Mouse (Mus musculus) brain, adult 10 weeks (tissue): ENCODE data around the gene Slc22a4. TPM values are rescaled to one million over a fixed set of nuclear protein-coding genes. Genes with fewer than 3 reads are reported as not detected.

Experiments used
- polyA plus RNA-seq: library from polyadenylated mRNA; stranded (reverse); fragments of 350-450 nt; fragmentation: Illumina TruSeq; extraction: RNeasy Lipid Tissue Mini Kit (QIAGEN cat#74804); gene quantifications from one replicate; pipeline ENCODE4 v1.2.3, GENCODE M21; 2015; ENCODE audit warnings: low read depth, low replicate concordance

Slc22a4 gene
- 12.8 TPM for polyA plus RNA-seq

GRCm38 (mm10) chr11:54028044-54028951 lies at the start of gene Slc22a4:
Gene Slc22a4 (minus strand): TSS chr11:54028090.

DNA sequence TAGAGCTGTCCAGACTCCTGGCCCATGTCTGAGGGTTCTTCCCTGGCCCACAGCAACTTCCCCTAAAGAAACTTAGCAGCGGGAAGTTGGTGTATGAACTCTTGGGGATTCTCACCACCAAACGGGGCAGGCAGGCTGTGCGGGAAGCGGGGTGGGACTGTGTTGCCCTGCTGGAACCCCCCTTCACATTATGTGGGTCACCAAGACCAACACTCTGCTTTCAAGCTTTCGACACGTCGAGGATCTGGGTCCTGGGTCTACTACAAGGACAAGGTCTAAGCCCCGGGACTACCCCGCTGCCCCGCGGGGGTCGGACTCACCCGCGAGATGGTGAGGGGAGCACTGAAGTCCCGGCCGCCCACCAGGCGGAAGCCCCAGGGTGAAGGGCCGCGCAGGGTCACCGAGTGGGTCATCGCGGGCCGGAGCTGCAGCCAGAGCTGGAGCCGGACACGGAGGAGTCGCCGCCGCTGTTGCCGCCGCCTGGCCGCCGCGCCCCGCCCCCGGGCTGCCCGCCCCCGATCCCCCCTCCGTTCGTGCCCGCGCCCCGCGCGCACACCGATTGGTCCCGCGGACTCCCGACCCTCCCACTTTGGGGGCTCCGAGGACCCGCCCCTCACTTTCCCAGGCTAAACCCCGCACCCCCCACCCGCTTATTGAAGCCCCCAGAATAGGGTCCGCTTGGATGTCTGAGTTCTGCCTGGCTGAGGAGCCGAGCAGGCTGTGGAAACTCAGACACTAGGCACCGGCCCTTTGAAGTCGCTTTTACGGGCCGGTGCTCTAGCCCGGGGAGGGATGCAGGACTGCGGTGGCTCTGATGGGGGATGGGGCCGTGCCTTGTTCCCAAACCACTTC lies 40.9 kb upstream of the Slc22a4 start, which contains the start of gene Pdlim4:
Gene Pdlim4, minus strand, starts transcription at position 495 of the 852 bp plus-strand sequence.

DNA sequence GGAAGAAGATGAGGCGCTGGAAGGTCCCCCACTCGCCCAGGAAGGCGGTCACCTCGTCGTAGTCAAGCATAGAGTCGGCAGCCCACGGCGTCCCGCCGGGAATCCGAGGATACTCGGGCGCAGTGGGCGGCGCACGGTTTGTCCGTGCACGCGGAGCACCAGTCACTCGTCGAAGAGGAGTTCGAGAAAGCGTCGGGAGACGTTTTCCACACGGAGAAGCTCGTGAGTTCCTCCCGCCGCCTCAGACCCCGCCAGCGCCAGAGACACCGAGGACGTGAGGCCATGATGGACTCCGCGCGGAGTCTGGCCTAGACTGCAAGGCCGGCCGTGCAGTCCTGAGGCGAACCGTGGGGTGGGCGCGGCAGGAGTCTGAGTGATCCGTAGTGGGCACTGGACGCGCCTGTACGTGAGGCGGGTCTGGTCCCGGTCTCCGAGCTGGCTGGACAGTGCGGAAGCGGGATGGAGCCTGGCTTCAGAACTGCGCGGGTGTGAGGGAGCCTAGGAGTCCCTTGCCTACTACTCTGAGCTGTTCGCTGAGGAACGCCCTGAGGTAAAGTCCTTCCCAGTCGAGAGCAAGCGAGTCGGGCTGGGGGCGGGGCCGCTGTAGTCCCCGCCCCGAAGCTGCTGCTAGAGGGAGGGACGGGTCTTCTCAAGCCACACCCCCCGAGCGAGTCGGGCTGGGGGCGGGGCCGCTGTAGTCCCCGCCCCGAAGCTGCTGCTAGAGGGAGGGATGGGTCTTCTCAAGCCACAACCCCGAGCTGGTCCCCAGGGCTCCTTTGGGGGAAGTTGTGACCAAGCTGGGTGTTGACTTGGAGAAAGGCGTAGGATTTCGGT lies 47.9 kb downstream of the Slc22a4 start, which contains the start of gene Slc22a21:
Gene Slc22a21, minus strand, starts transcription at position 545 of the 834 bp plus-strand sequence.

Other genes starting within 250 kb of the Slc22a4 start
- 2.8 TPM for gene Gm12216, start 168.8 kb downstream of the Slc22a4 start, polyA plus RNA-seq
- 9.6 TPM for gene Slc22a5, start 136.4 kb downstream of the Slc22a4 start, polyA plus RNA-seq
- 1.2 TPM for gene Slc22a21, start 47.8 kb downstream of the Slc22a4 start, polyA plus RNA-seq
- gene Pdlim4, start 40.9 kb upstream of the Slc22a4 start, polyA plus RNA-seq = 15.0 TPM
- 15.7 TPM for gene P4ha2, start 72.0 kb upstream of the Slc22a4 start, polyA plus RNA-seq
- not detected for gene Csf2, start 221.6 kb upstream of the Slc22a4 start, polyA plus RNA-seq
- not detected for gene Il3, start 239.2 kb upstream of the Slc22a4 start, polyA plus RNA-seq